Mouse (Mus musculus) mesoderm, embryonic 11.5 days (tissue): ENCODE data around the gene Dnajc9.

Experiments
- DNase-seq: peaks from one replicate; pipeline ENCODE4 v3.0.0-alpha.2; 2012; ENCODE audit warnings: low read depth, low spot score

The Dnajc9 gene

DNA sequence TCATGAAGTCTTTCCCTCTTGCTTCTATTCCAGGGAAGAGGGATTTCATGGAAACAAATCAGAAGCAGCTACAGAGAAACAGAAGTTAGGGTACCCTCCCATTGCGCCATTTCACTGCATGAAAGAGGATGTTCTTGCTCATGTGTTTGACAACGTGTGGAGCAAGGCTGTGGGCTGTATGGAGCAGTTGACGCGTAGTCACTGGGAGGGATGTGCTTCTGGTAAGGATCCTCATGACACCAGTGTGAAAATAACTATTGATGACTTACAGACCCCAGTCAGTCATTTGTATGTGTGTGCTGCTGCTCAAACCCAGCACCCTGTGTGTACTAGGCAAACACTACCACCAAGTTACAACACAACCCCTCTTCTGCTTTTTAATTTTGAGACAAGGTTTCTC is 25.5 kb downstream of the Dnajc9 start:
- DNase-seq = no peak

DNA sequence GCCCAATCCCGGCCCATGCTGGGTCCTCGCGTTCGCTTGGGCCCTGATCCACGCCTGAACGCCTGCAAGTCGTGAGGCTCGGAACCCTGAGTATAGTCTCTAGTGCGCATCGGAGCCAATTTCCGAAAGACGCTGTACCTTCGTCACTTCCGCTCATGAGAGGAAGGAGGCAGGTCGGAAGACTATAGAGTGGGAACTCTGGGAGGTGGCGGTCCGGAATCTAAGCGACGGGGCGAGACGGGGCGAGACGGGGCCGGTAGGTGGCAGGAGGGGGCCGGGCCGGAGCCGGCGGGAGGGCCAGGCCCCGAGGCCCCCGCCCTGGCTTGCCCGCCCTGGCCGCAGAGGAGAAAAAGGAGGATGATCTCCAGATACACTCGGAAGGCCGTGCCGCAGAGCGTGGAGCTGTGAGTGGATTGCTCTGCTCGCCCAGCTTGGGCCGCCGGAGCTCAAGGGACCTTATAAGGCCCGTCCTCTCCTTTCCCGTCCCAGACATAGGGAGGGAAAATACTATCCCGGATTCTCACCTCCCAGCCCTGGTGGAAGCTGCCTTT is 40.6 kb downstream of the Dnajc9 start, which contains the start of the genes Ecd and Fam149b:
TSS of gene Ecd (minus strand) at position 131 of the 551 bp plus-strand sequence.
TSS of gene Fam149b (plus strand) at position 172 of the 551 bp plus-strand sequence.
- peak; percentile 98 for DNase-seq

DNA sequence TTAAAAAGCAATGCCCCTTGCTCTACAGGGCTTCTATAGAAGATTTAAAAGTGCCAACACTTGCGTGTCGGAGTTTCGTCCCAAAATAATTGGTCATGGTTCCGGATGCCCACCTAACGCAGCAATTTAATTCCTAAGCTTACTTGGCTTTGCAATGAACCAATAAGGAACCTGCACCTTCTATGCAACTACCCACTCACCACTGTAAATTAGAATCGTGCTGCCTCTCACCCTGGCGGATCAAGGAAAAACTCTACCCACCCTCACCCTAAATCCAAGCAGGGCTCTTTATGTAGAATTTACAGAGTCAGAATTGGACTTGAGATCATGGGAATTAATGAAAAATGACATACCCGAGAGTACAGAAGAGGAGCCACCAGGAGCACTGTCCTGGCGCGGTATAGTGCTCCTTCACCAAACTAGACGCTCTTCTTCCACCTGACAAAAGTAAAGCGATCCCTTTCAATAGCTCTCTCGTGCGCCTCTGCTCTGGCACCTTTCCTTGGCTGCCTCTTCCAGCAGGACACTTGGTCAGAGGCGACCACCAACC is 41.2 kb downstream of the Dnajc9 start:
- no peak for DNase-seq

DNA sequence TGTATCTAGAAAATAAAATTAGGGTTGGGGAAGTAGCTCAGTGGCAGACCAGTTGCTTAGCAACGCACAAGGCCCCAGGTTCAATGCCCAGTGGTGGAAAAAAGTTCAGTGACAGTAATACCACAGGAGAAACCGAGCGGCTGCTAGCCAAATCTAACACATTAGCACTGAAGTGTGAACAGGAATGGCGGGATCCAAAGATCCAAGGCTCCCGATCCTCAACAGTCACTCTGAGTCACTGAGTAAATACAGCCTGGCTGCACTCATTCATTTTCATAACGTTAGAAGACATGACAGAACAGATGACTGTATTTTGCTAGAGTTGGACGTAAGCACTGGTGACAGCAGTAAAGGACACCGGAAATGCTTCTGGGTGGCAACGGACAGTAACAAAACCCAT is 42.8 kb downstream of the Dnajc9 start:
- DNase-seq = no peak

DNA sequence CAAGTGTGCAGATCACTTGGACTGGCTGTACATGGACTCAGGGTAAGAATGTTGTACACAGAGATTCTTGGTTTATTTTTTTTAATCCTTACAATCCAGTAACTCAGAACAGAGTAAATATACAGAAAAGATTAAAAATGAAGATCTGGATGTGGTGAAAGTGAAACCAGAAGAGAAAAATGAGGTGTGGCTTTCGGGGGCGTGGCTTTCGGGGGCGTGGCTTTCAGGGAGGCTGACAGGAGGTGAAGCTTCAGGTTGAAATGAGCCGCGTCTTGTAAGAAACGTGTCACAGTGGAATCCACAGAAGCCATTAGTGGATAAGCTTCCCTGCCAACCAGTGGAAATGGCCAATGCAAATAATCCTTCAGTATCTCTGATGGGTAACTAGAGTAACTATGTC is 47.8 kb downstream of the Dnajc9 start:
- DNase-seq = no peak

DNA sequence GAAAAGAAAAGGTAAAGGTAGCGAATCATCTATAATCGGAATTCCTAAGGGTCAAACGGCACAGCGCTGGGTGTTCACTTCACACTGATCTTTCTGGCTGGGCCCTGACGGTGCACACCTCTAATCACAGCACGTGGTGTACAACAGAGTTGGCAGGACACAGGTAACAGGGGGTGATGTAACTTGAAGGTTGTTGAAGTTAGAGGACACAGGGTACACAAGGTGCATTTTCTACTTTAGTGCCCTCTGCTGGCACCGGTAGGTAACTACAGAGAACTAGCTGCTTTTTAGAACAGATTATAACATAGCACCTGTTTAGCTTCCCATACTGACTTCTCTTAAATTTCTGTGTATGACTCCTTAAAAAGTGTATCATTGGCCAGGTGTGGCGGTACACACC is 48.6 kb downstream of the Dnajc9 start:
- peak; percentile 47 for DNase-seq

DNA sequence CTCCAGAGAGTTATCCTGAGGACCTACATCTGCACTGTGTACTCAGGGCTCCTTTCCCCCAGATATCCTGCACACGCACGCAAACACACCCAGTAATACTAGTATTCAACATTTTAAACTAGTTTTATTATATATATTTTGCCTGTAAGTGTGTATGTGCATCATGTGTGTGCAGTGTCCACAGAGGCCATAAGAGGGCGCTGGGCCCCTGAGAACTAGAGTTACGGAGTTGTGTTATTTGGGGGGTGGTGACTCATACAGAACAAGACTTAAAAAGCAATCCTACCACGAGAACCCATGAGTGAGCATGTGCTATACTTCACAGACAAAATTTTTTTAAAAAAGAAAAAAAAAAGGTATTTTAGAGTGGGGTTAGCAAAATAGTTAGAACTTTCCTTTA is 49.3 kb downstream of the Dnajc9 start:
- no peak for DNase-seq
